Mouse (Mus musculus) lung, postnatal 4 days (tissue): ENCODE data around the gene Gsk3a.
A peak's percentile ranks its signal among the peaks of the same experiment; 100 is the strongest.
"Not testable (repeated sequence)": the region's sequence is repeated elsewhere in the genome, so short reads cannot be mapped to it uniquely, and the experiment has no call there.

ENCODE experiments used
- DNase-seq, 2 experiments: peaks; one replicate each; pipeline ENCODE4 v3.0.0; 2021

Gene Gsk3a

DNA sequence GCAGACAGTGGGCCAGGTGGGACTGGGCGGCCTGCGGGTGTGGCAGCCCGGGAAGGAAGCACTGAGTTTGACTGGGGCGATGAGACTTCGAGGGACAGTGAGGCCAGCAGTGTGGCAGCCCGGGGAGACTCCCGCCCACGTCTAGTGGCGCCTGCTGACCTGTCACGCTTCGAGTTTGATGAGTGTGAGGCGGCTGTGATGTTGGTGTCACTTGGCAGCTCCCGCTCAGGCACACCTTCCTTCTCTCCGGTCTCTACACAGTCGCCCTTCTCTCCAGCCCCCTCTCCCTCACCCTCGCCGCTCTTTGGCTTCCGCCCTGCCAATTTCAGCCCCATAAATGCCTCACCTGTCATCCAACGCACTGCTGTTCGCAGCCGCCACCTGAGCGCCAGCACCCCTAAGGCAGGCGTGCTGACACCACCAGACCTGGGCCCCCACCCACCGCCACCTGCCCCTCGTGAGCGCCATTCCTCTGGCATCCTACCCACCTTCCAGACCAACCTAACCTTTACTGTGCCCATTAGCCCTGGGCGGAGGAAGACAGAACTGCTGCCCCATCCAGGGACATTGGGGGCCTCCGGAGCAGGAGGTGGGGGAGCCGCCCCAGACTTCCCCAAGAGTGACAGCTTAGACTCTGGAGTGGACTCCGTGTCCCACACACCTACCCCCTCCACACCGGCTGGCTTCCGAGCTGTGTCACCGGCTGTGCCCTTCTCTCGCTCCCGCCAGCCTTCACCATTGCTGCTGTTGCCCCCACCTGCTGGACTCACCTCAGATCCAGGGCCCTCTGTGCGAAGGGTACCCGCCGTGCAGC lies 35.0 kb upstream of the Gsk3a start:
- no peak for DNase-seq

DNA sequence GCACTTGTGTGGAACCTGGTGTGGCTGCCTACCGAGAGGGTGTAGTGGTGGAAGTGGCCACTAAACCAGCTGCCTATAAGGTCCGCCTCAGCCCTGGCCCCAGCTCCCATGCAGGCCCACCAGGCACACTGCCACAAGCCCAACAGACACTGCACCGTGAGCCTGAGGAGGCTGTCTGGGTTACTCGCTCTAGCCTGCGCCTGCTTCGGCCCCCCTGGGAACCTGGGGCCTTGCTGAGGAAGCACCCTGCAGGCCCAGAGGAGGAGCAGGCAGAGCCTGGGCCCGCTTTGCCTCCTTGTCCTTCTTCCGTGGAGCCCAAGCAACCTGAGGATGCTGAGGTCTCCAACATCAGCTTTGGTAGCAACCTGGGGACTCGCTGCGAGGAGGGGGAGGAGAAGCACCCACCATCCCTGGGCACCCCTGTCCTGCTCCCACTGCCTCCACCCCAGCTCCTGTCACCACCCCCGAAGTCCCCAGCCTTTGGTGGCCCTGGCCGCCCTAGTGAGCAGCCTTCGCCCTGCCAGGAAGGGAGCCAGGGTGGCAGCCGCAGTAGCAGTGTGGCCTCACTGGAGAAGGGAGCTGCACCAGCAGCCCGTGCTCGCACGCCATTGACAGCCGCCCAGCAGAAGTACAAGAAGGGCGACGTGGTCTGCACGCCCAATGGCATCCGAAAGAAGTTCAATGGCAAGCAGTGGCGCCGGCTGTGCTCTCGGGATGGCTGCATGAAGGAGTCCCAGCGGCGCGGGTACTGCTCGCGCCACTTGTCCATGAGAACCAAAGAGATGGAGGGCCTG lies 34.2 kb upstream of the Gsk3a start:
- peak in 1 of 2 experiments; percentile 27 for DNase-seq

DNA sequence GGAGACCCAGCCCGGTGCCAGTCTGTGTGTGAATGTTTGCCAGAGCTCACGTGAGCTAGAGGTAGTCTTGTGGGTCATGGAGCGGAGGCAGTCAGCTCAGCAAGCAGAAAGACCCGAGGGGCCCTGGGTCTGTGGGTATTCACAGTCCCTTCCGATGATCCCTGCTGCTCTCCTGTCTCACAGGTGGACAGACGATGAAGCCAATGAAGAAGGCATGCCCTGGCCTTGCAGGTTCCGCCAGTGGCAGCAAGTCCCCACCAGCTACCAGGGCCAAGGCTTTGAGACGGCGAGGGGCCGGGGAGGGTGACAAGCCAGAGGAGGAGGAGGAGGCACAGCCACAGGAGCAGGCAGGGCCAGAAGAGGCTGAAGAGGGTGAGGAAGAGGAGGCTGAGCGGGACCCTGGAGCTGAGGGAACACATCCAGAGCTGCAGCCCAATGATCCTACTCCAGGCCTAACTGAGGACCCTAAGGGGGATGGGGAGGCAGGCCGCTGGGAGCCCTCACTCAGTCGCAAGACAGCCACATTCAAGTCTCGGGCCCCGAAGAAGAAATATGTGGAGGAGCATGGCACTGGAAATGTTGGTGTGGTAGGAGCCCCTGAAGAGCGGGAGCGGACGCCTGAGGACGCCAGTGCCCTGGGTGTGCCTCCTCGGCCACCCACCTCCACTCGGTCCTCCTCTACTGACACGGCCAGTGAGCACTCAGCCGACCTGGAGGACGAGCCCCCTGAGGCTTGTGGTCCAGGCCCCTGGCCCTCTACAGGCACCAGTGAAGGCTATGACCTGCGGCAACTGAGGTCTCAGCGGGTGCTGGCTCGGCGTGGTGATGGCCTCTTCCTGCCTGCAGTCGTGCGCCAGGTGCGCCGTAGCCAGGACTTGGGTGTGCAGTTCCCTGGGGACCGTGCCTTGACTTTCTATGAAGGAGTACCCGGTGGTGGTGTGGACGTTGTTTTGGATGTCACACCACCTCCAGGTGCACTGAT lies 33.3 kb upstream of the Gsk3a start:
- peak in 1 of 2 experiments; percentile 37 for DNase-seq

DNA sequence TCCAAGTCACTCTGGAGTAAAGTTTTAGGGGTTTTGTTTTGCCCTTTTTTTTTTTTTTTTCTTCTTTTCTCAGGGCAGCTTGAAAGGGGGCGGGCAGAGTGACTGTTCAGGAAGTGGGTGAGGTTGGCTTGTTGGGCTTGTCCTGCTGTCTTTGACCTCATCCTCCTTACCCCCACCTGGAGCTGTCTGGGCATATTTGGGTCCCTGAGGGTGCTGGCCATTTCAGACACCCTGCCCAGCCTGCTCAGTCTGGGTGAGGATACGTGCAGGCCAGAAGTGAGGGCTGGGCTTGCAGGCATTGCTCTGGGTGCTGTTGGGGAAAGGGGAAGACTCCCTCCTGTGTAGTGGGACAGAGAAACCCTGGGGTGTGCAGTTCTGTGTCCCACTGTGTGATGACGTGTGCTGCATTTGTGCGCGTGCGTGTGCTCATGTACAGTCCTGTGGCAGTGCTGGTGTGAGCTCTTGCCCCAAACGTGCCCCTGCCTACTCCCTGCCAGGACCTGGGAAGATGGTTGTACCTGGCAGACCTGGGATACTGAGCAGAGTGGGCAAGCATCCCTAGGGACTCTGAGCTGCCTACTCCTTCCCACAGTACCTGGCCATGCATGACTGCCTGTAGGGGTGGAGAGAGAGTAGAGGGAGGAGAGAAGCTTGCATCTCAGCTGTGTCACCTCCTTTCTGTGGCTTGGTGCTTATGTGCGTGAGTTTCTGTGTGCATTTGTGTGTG lies 32.1 kb upstream of the Gsk3a start:
- DNase-seq = peak in 1 of 2 experiments; percentile 24

DNA sequence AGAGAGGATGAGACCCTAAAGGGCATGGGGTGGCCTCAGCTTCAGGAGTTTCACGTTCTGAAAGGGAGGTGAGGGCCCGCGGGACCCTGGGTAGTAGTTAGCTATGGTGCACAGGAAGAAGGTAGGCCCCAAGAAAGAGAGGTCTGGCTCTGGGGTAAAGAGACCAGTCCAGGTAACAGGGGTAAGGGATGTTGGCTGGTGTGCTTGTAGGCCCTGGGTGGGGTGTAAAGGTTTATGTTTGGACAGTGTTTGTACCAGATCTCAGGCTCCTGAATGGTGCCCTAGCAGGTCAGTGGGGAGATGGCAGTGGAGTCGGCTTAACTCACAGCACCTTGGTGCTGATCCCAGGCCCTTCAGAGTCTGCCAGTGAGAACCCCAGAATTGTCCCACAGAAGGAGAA lies 31.4 kb upstream of the Gsk3a start:
- DNase-seq = peak in 1 of 2 experiments; percentile 14

DNA sequence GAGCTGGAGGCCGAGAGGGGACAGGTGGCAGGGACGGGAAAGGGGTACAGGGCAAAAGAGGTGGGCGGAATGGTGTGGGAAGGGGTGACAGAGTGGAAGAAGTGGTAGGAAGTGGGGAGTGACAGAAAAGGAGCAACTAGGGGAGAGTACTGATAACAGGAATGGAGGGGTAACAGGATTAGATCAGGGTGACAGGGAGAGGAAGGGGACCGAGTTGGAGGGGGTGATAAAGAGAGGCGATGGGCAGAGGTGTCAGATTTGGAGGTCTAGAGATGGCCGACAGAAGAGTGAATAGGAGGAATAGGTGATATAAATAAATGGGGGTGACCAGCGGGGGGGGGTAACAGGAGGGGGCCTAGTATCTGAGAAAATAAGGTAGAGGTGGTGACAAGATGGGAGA lies 30.9 kb upstream of the Gsk3a start:
- no peak for DNase-seq

DNA sequence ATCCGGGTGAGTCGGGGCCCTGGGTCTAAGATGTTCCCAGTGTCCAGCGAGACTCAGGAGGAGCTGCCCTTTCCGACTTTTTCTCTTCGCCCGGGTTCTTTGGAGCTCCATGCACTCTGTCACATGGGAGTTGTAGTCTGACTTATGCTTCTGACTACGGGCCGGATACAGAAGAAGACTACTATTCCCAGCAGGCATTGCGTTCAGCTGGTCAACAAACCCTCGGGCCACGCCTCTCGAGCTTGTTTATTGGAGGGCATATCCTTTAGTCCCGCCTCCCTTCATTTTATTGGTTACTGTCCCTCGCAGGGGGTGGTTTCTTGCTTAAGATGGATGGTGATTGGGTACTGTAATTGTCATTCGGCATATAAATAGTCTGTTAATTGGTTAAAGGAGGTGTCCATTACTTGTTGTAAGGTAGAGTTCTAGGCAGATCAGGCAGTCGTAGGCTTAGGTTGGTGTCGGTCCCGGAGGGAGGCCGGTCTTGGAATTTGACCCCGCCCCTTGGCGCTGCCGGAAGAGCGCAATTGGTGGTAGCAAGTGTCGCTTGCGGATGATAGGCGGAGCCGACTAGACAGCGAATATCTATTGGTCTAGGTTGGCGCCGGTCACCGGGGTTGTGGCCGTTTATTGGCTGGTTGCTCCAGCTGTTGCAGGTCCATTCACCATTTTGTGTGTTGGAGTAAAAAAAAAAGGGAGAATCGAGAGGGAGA lies 30.3 kb upstream of the Gsk3a start:
- peak; percentile 99 to 100 for DNase-seq

DNA sequence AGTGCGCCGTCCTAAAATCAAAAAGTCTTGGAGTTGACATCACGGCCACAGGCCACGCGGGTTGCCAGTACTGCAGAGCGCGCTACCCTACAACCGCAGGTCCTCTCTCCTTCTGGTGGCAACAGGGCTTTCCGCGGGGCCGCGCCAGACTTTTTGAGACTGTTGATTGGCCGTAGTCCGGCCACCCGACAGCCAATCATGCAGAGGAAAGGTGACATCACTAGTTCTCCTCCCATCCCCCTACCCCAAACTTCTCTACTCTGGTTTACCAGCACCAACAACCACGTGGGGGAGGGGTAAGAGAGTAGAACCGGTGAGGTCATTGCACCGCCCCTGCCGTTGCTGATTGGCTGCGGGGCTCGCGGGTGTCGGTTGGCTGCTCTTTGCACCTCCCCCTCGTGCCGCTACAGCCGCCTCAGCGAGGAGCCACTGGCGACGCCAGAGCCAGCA lies 29.7 kb upstream of the Gsk3a start, which contains the start of gene Cic:
Cic (plus strand) TSS at position 404 of the 450 bp plus-strand sequence.
- peak; percentile 98 to 99 for DNase-seq

DNA sequence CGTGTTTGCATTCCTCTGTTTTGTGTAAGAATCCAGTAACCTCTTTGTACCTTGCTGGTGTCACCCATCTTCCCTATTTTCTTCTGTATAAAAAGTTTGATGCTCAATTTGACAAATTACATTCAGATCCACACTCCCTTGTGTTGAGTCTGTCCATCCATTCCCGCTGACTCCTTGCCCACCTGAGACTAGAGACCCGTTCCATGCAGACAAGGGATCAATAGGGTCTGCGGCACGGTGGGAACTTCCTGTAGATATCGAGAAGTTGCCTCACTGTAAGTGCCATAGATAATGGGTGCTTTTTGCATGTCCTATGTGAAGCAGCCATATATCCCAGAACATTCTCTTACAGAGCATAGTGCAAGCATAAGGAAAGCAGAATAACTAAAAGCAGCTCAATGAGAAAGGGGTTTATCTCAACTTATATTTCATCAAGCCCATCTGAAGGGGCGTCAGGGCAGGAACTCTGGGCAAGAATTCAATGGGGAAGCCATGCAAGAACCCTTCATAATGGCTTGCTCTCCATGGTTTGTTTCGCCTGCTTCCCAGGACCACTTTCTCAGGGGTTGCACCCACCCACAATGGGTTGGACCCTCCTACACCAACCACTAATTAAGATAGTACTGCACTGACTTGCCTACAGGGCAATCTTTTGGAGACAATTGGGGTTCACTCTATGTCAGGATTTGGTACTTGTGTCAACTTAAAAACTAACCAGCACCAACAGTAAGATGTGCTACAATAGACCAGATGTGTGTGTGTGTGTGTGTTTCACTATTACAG lies 28.7 kb upstream of the Gsk3a start:
- no peak for DNase-seq

DNA sequence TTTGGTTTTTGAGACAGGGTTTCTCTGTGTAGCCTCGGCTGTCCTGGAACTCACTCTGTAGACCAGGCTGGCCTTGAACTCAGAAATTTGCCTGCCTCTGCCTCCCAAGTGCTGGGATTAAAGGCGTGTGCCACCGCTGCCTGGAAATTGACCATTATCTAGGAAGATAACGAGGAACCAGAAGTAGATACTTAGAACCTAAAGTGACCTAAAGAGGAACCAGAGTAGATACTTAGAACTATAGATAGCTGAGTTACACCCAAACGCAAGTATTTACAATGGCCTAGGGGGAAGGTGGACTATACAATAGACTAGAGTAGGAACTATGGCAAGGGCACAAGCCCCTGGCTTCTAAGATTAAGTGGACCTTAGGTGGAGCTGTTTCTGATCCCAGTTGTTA lies 28.1 kb upstream of the Gsk3a start:
- DNase-seq = not testable (repeated sequence)

DNA sequence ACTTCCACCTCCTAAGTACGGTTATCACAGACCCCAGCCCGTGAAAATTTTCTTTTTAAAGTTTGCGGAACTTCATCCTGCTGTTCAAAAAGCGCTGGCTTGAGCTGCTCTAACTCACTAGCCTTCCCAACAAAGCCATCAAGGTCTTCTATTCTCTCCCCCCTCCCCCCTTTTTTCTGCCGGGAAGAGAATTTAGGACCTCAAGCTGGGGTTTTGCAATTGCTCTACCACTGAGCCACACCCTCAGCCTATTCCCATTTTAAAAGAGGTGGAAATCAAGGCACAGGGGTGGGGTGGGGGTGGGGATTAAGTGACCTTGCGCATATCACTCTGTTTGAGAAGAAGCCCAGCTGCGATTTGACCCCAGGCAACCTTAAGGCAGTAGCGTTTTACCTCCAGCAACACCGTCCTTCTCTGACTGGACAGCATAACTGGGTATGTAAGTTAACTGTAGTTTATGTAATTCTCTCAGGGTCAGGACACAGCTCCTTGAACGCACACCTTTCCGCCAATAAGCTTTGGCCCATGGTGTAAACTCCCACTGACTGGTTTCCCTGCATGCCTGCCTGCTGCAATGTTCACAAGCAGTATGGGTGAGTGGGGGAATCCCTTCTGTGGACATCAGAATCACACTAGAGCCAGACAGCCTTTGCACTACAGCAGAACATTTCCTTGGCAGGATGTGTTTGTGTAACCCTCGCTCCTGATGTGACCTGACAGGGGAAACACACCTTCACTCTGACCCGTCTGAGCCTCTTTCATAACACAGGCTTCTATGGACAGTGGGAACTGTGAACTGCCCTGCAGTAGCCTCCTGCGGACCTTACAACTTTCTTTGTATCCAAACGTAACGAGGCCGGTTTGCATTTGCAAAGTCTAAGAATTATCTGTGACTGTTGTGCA lies 26.6 kb upstream of the Gsk3a start:
- no peak for DNase-seq

DNA sequence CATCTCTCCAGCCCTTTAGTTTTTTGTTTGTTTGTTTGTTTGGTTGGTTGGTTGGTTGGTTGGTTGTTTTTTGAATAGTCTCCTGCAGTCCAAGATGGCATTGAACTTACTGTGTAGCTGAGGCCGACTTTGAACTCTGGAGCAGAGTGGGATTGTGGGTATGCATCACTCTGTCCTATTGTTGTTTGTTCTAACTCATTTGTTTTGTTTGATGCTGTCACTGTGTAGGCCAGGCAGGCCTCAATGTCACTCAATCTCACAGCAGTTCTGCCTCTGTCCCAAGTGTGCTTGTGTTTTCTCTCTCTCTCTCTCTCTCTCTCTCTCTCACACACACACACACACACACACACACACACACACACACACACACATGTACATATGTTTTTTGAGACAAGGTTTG lies 24.2 kb upstream of the Gsk3a start:
- no peak for DNase-seq

DNA sequence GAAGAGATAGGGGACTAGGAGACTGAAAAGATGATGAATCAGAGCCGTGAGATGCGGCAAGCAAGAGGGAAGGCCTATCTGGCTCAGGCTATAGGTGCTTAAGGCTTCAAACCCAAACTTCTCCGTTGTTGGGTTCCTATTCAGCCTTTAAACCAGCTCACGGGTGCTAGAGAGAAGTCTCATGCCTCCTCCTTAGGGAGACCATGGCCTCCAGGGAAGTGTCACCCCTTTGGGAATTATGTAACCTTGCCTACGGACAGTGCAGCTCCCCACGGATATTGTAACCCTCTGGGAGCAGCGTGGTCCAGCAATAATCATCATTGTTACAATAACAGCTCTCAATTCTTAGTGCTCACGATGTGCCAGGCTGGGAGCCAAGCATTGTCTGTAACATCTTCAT lies 14.2 kb upstream of the Gsk3a start:
- DNase-seq = no peak

DNA sequence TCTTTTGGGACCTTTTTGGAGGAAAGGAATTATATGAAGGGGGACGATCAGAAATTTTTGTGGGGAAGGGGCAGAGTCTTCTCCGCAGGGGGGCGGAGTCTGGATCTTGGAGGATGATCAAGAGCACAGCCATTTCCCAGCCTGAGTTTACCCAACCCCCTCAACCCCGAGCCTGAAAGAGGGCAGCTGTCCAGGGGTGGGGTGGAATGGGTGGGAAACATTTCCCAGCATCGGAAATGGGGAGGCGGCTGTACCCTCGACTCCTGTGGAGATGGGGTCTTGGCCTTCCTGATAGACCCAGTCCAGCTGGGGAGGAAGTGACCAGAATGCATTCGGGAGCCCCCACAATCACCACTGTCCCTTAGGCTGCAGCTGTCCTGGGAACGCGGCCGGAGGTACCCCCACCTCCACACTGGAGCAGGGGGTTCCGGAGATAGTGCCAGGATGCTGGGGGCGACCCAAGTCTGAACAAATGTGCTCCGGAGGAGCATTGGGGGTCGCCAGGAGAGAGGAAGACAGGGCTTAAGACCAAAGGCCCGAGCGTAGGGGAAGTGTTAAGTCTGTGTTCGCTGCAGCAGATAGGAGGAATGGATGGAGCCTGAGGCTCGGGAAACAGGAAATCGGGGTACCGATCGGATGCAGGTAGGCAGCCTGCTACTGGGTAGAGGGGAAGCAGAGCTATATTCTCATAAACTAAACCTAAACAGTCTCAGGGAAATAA lies 13.6 kb upstream of the Gsk3a start:
- peak; percentile 81 to 87 for DNase-seq

DNA sequence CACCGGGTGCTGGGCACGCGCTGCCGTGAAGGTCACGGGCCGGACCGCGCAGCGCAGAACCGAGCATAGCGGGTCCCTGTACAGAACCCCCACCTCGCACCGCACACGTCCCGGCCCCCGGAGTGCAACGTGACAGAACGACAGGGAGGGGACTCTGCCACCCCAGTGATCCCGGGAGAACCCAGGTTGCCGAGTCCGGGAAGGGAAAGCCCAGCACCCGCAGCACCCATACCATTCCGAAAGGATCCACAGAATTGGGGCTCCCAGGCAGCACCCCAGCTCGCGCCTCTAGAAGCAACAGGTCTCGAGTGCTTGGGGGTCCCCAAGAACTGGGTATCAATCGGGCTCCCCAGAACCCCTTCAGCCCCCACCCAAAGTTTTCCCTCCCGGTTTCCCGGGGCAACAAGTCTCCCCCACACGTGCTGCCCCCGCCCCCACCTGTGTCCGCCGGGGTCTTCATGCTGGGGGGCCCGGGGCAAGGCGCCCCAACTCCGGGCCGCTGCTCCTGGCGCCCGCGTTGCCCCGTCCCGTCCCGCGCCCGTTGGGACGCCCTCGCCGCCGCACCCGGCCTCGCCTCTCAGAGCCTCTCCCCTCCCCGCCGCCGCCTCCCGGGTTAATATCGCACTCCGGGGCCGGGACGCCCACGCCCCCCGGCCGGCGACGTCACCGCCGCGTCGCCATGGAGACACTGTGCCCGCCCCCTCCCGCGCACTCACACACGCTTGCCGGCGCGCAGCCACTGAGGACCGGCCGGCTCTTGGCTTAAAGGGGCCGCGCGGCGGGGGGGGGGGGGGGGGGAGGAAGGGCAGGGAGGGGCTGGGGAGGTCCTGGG lies 12.7 kb upstream of the Gsk3a start, which contains the start of gene Erf:
Erf (minus strand) TSS at position 621 of the 832 bp plus-strand sequence.
- DNase-seq = peak; percentile 97

DNA sequence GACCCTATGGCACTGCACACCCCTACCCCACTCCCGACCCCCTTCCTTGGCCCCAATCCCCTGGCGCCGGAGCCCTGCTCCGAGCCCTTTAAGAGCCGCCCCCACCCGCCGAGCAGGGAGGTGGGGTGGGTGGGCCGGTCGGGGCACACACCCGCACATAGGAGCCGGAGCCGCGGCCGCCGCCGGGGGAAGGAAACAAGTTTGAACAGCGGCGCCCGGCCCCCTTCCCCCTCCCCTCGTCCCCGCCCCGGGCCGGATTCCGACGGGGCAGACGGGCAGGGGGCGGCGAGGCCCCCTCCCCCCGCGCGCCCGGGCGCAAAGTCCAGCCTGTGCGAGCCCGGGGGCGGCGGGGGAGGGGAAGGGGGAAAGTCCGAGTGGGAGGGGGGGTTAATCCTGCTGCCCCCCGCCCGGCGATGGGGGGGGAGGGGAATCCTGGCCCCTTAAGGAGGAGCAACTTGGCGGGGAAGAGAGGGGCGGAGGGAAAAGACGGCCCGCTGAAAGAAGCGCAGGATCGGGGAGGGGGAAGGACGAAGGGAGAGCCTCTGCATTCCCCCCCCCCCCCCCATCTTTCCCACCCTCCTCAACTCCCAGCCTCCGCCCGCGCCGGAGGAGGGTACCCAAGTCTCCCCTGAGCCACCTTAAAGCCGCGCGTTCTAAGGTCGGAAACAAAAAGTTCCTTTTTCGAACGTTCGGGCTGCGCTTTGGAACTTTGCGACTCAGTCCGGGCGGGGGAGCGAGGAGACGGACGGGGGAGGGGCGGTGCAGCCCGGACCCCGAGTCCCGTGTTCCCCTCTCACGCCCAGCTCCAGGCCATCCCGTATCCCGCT lies 11.9 kb upstream of the Gsk3a start:
- peak; percentile 85 to 91 for DNase-seq
